Mouse (Mus musculus) MEL (cell line): Measurements from ENCODE around the gene Bsn.

Experiments
- CHD1 ChIP-seq: IDR thresholded peaks from 2 replicates; pipeline ENCODE4 v1.6.1; 2012; ENCODE audit warnings: low read depth, mild to moderate bottlenecking, inconsistent platforms, low read length, improper control_type of control experiment
- CTCF ChIP-seq, 3 experiments: IDR thresholded peaks in 2 of 3; conservative IDR thresholded peaks in 1 of 3; 2 replicates each; pipeline ENCODE4 v1.5.1; 2011 to 2012; ENCODE audit warnings: low read length in 3 of 3, low read depth in 2 of 3, mild to moderate bottlenecking in 2 of 3, improper control_type of control experiment in 1 of 3, inconsistent platforms in 1 of 3, mixed read lengths in 1 of 3, moderate library complexity in 1 of 3; ENCODE audit not compliant: control insufficient read depth in 1 of 3, insufficient read depth in 1 of 3, poor library complexity in 1 of 3, severe bottlenecking in 1 of 3
- E2F4 ChIP-seq: IDR thresholded peaks from 2 replicates; pipeline ENCODE4 v1.6.1; 2011; ENCODE audit warnings: low read depth, low read length, improper control_type of control experiment, borderline replicate concordance
- EP300 ChIP-seq, 2 experiments: IDR thresholded peaks; 2 replicates each; pipeline ENCODE4 v1.6.1; 2011; ENCODE audit warnings: improper control_type of control experiment in 2 of 2, low read length in 2 of 2, low read depth in 1 of 2, mild to moderate bottlenecking in 1 of 2
- GABPA ChIP-seq: IDR thresholded peaks from 2 replicates; pipeline ENCODE4 v1.6.1; 2012; ENCODE audit warnings: low read depth, mild to moderate bottlenecking, inconsistent platforms, low read length, improper control_type of control experiment, moderate library complexity
- HCFC1 ChIP-seq: IDR thresholded peaks from 2 replicates; pipeline ENCODE4 v1.6.1; 2012; ENCODE audit warnings: low read depth, mild to moderate bottlenecking, inconsistent platforms, low read length, improper control_type of control experiment, moderate library complexity
- NELFE ChIP-seq: IDR thresholded peaks from 2 replicates; pipeline ENCODE4 v1.6.1; 2011; ENCODE audit warnings: low read depth, low read length, improper control_type of control experiment
- POLR2A ChIP-seq, 2 experiments: IDR thresholded peaks; 2 replicates each; pipeline ENCODE4 v1.6.1; 2011 to 2012; ENCODE audit warnings: low read length in 2 of 2, mild to moderate bottlenecking in 2 of 2, control low read depth in 1 of 2, improper control_type of control experiment in 1 of 2, low read depth in 1 of 2, moderate library complexity in 1 of 2; ENCODE audit not compliant: control insufficient read depth in 1 of 2, insufficient read depth in 1 of 2, poor library complexity in 1 of 2
- POLR2AphosphoS2 ChIP-seq: IDR thresholded peaks from 2 replicates; pipeline ENCODE4 v1.6.1; 2011; ENCODE audit warnings: low read length, improper control_type of control experiment
- SIN3A ChIP-seq: IDR thresholded peaks from 2 replicates; pipeline ENCODE4 v1.6.1; 2012; ENCODE audit warnings: low read length, improper control_type of control experiment, inconsistent platforms
- SMC3 ChIP-seq: IDR thresholded peaks from 2 replicates; pipeline ENCODE4 v1.6.1; 2011; ENCODE audit warnings: low read depth, low read length, improper control_type of control experiment
- TBP ChIP-seq: IDR thresholded peaks from 2 replicates; pipeline ENCODE4 v1.8.0; 2011; ENCODE audit warnings: low read depth, low read length, improper control_type of control experiment
- USF1 ChIP-seq: IDR thresholded peaks from 2 replicates; pipeline ENCODE4 v1.6.1; 2014; ENCODE audit warnings: low read depth, mild to moderate bottlenecking, inconsistent platforms, low read length, improper control_type of control experiment, moderate library complexity
- ZC3H11A ChIP-seq: IDR thresholded peaks from 2 replicates; pipeline ENCODE4 v1.6.1; 2012; ENCODE audit warnings: low read depth, mild to moderate bottlenecking, inconsistent platforms, low read length, improper control_type of control experiment

DNA sequence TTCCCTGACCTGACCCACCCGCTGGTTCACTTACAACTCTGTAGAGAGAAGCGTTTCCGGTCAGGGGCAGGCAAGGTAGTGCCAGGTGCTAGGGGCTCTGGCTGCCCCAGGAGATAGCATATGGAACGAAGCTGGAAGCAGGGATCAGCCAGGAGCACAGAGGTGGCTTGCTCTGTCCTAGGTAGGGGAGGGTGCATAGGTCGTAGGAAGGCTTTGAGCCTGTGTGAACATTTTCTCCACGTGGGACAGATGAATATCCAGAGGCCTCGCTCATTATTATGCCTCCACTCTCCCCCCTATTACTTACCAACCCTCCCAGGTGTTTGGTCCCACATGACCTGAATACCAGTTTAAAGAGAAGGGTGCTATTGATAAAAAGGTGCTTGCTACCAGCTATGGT is 137.8 kb downstream of the Bsn start:
- TF ChIP-seq E2F4 (no peak), USF1 (no peak), TBP (no peak), POLR2A (IDR thresholded peaks at IDR 0.05; ENCODE audit: control insufficient read depth in 1 of 2, insufficient read depth in 1 of 2, low read depth in 1 of 2, low read length in 2 of 2, poor library complexity in 1 of 2) (no peak), ZC3H11A (no peak), SIN3A (no peak), HCFC1 (no peak), CTCF (IDR thresholded peaks at IDR 0.05 in 2 of 3, conservative IDR thresholded peaks at IDR 0.05 in 1 of 3; ENCODE audit: control insufficient read depth in 1 of 3, insufficient read depth in 1 of 3, low read depth in 2 of 3, low read length in 3 of 3, poor library complexity in 1 of 3, severe bottlenecking in 1 of 3) (no peak), NELFE (no peak), CHD1 (no peak), GABPA (no peak), POLR2AphosphoS2 (no peak; the same call in 1 of the 2 replicates), EP300 (IDR thresholded peaks at IDR 0.05; ENCODE audit: low read depth in 1 of 2, low read length in 2 of 2) (no peak), SMC3 (no peak)
